ENCODE assay signal across 14 mouse cellular contexts in the genomic region with DNA sequence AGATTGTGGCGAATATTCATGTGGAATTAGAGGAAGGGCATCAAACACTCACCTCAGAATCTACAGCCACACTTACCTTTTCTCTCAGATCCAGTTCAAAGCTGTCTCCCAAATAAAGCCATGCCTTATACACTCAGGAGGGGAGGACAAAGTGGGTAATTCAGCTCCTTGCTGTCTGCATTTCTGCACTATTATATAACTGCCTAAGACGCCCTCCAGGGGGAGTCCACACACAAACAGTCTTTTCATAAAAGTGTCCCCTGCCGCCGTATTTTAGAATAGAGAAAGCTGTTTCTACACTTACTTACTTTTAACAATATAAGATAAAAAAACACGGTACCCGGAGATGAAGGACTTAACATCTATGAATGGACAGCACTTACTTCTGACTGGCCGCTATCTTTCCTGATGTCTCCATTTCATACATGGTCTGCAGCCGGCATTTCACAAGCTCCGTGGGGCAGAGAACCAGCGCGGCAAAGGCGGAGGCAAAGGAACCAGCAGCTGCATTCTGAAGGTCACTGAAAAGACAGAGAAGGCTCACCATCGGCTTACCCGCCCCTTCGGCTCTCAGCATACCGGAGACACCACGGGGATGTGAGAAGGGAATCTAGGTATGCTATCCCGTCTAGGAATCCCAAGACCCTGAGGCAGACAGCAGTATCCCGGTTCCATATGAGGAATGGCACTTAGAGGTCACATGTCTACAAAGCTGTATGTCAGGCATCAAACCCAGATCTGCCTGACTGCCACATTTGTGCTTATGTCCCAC. TPM values are rescaled to one million over a fixed set of nuclear protein-coding genes. Genes with fewer than 3 reads are reported as not detected.
DNase-seq lines count a peak whose midpoint lies in the region; ATAC-seq and TF ChIP-seq lines count a peak whose summit lies in the region.
"Had no signal": no experiment of that assay in that cellular context is flagged by ENCODE, and none has a peak within 500 bp of the region (broad histone marks: within the 10 kb centered on the region; RNA-seq: fewer than 3 reads in every experiment).

No protein-coding gene starts in this region.

- no peaks in the 10 kb centered on the region for H3K9me3 ChIP-seq in heart, embryonic 15.5 days (replicated peaks)
- no peaks in the 10 kb centered on the region for H3K9me3 ChIP-seq in heart, embryonic 11.5 days (replicated peaks; ENCODE audit: control insufficient read depth, low read length)
- H3K9me3 ChIP-seq in lung, embryonic 14.5 days (ENCODE audit: low read depth, low read length): no peaks in the 10 kb centered on the region
- H3K9me3 ChIP-seq in ES-E14 (ENCODE audit: control insufficient read depth, insufficient read depth, low read depth, low read length): no peaks in the 10 kb centered on the region
- H3K9me3 ChIP-seq: embryonic facial prominence, embryonic 15.5 days; hindbrain, embryonic 13.5 days; lung, embryonic 15.5 days had no signal

- ATAC-seq in heart, embryonic 15.5 days (replicated peaks; ENCODE audit: insufficient number of reproducible peaks, insufficient read depth, low FRiP score, low read depth): 0 out of 2 replicates have a peak, but pooled peaks have one; percentile 18
- ATAC-seq in heart, embryonic 11.5 days (replicated peaks; ENCODE audit: insufficient number of reproducible peaks, low FRiP score, low TSS enrichment): no peak
- no peak for ATAC-seq in lung, embryonic 14.5 days (ENCODE audit: insufficient read depth)

- no peaks in the 10 kb centered on the region for H3K4me1 ChIP-seq in heart, embryonic 15.5 days (replicated peaks)
- no peaks in the 10 kb centered on the region for H3K4me1 ChIP-seq in heart, embryonic 11.5 days (ENCODE audit: control insufficient read depth, insufficient read depth, low read length)
- no peaks in the 10 kb centered on the region for H3K4me1 ChIP-seq in lung, embryonic 14.5 days (ENCODE audit: insufficient read depth)
- no peaks in the 10 kb centered on the region for H3K4me1 ChIP-seq in ES-E14 (ENCODE audit: control insufficient read depth in 2 of 2, insufficient read depth in 2 of 2, low read length in 2 of 2, poor library complexity in 1 of 2)
- H3K4me1 ChIP-seq: embryonic facial prominence, embryonic 15.5 days; hindbrain, embryonic 13.5 days; lung, embryonic 15.5 days had no signal

- 65% methylated on average over 19 of the region's 19 CpGs for WGBS in heart, embryonic 15.5 days
- WGBS in heart, embryonic 11.5 days (ENCODE audit: insufficient replicate concordance): 79% methylated on average over 19 of the region's 19 CpGs
- 87% methylated on average over 19 of the region's 19 CpGs for WGBS in lung, embryonic 14.5 days

- H3K4me3 ChIP-seq in heart, embryonic 15.5 days: no peak overlapping the region
- no peak overlapping the region for H3K4me3 ChIP-seq in heart, embryonic 11.5 days (ENCODE audit: low read depth, low read length)
- no peak overlapping the region for H3K4me3 ChIP-seq in lung, embryonic 14.5 days (ENCODE audit: low read depth, low read length)
- no peak overlapping the region for H3K4me3 ChIP-seq in ES-E14 (ENCODE audit: insufficient read depth in 1 of 2, low read depth in 1 of 2, low read length in 2 of 2, poor library complexity in 1 of 2, severe bottlenecking in 1 of 2)
- H3K4me3 ChIP-seq: embryonic facial prominence, embryonic 15.5 days; hindbrain, embryonic 13.5 days; lung, embryonic 15.5 days had no signal

- no peak overlapping the region for H3K27ac ChIP-seq in heart, embryonic 15.5 days
- H3K27ac ChIP-seq in heart, embryonic 11.5 days (ENCODE audit: low read depth, low read length): no peak overlapping the region
- no peak overlapping the region for H3K27ac ChIP-seq in lung, embryonic 14.5 days (ENCODE audit: low read depth)
- H3K27ac ChIP-seq in ES-E14 (ENCODE audit: insufficient read depth, low read depth, low read length, poor library complexity, severe bottlenecking): no peak overlapping the region
- H3K27ac ChIP-seq: embryonic facial prominence, embryonic 15.5 days; hindbrain, embryonic 13.5 days; lung, embryonic 15.5 days had no signal

- H3K27me3 ChIP-seq in heart, embryonic 15.5 days: no peaks in the 10 kb centered on the region
- H3K27me3 ChIP-seq in heart, embryonic 11.5 days (ENCODE audit: control insufficient read depth, insufficient read depth, low read length): no peaks in the 10 kb centered on the region
- no peaks in the 10 kb centered on the region for H3K27me3 ChIP-seq in lung, embryonic 14.5 days (ENCODE audit: insufficient read depth, low read length)
- H3K27me3 ChIP-seq: embryonic facial prominence, embryonic 15.5 days; hindbrain, embryonic 13.5 days; lung, embryonic 15.5 days had no signal

- in situ Hi-C loops in ES-E14 (cut with MboI; ENCODE audit: low sequenced_read_pairs in 2 of 2, unreplicated experiment in 2 of 2): no loop called here

- peaks cover 32% of the 10 kb centered on the region for H3K36me3 ChIP-seq in heart, embryonic 15.5 days
- H3K36me3 ChIP-seq in heart, embryonic 11.5 days (ENCODE audit: control insufficient read depth, insufficient read depth, low read length): peaks cover 11% of the 10 kb centered on the region; the same call in 1 of the 2 replicates
- H3K36me3 ChIP-seq in lung, embryonic 14.5 days (ENCODE audit: insufficient read depth): peaks cover 38% of the 10 kb centered on the region
- H3K36me3 ChIP-seq in ES-E14 (ENCODE audit: control insufficient read depth, insufficient read depth, low read length, poor library complexity, severe bottlenecking): peaks cover 28% of the 10 kb centered on the region; the same call in 1 of the 2 replicates

- H3K9ac ChIP-seq in heart, embryonic 15.5 days: no peak overlapping the region
- no peak overlapping the region for H3K9ac ChIP-seq in heart, embryonic 11.5 days (ENCODE audit: low read depth, low read length)
- H3K9ac ChIP-seq in lung, embryonic 14.5 days: no peak overlapping the region
- H3K9ac ChIP-seq in ES-E14 (ENCODE audit: insufficient read depth, low read depth, low read length, poor library complexity, severe bottlenecking): 0 out of 2 replicates have a peak overlapping the region, but pooled peaks have one; percentile 25
- H3K9ac ChIP-seq: embryonic facial prominence, embryonic 15.5 days; hindbrain, embryonic 13.5 days; lung, embryonic 15.5 days had no signal

- TF ChIP-seq CTCF in lung, embryonic 14.5 days (IDR thresholded peaks at IDR 0.05; ENCODE audit: low read depth): peak; percentile 29; the same call in 1 of the 2 replicates

- DNase-seq in lung, embryonic 14.5 days: peak; percentile 17
- no peak for DNase-seq in lung, postnatal 4 days
- DNase-seq in ES-E14 (ENCODE audit: low read depth, low spot score): no peak
- peak; percentile 8 for DNase-seq in induced T-regulatory cell, adult 2 months (ENCODE audit: low read depth)
- no peak for DNase-seq in Muller cell, postnatal 12 days (ENCODE audit: inconsistent ontology term)
- DNase-seq: adrenal gland, adult 2 months; cerebellum, adult 9-11 months; gastrocnemius, postnatal 36 days; kidney, postnatal 10 days had no signal

- no peak overlapping the region for H3K4me2 ChIP-seq in heart, embryonic 15.5 days
- H3K4me2 ChIP-seq in heart, embryonic 11.5 days: no peak overlapping the region
- H3K4me2 ChIP-seq in lung, embryonic 14.5 days: no peak overlapping the region
- H3K4me2 ChIP-seq: embryonic facial prominence, embryonic 15.5 days; hindbrain, embryonic 13.5 days; lung, embryonic 15.5 days had no signal

TF ChIP-seq in ES-E14, 5 proteins besides CTCF, POLR2A, EP300 and RAD21:
- TF ChIP-seq HCFC1 (IDR thresholded peaks at IDR 0.05; ENCODE audit: borderline replicate concordance, insufficient read depth, low read length) (no peak), ZNF384 (IDR thresholded peaks at IDR 0.05; ENCODE audit: low read depth, low read length) (no peak), CHD2 (IDR thresholded peaks at IDR 0.05; ENCODE audit: low read depth, low read length) (no peak), MAFK (IDR thresholded peaks at IDR 0.05; ENCODE audit: insufficient read depth, low read depth, low read length) (no peak), ZC3H11A (IDR thresholded peaks at IDR 0.05; ENCODE audit: borderline replicate concordance, low read depth, low read length) (no peak)

RNA-seq across cellular contexts. Expression of gene Slc25a15, which starts 15.4 kb away (rescaled TPM):
- polyA plus RNA-seq in heart, embryonic 15.5 days (2015; fragmentation: Nextera tagmentation; extraction: Ambion mirVana): 9.9 and 11.6 TPM in 2 replicates
- 11.1 and 14.9 TPM in 2 replicates for polyA plus RNA-seq in heart, embryonic 11.5 days (2014; fragmentation: Nextera tagmentation; extraction: Ambion mirVana)
- polyA plus RNA-seq in lung, embryonic 14.5 days (2014; fragmentation: Nextera tagmentation; extraction: Ambion mirVana): 21.2 and 23.9 TPM in 2 replicates
- 18.0 and 22.1 TPM in 2 replicates for total RNA-seq in ES-E14 (2012; rRNA removed)

RNA-seq across cellular contexts. Expression of gene Mrps31, which starts 28.2 kb away (rescaled TPM):
- polyA plus RNA-seq in heart, embryonic 15.5 days (2015; fragmentation: Nextera tagmentation; extraction: Ambion mirVana): 45.2 and 54.8 TPM in 2 replicates
- 46.9 and 47.4 TPM in 2 replicates for polyA plus RNA-seq in heart, embryonic 11.5 days (2014; fragmentation: Nextera tagmentation; extraction: Ambion mirVana)
- 36.8 and 36.9 TPM in 2 replicates for polyA plus RNA-seq in lung, embryonic 14.5 days (2014; fragmentation: Nextera tagmentation; extraction: Ambion mirVana)
- 37.6 and 54.7 TPM in 2 replicates for total RNA-seq in ES-E14 (2012; rRNA removed)

Comparison
In these comparisons a context has a peak if more than half of its experiments do, and no peak if none do; other contexts are left out.
1. DNase-seq: peak in lung, embryonic 14.5 days (single experiment) and induced T-regulatory cell, adult 2 months (single experiment); none in lung, postnatal 4 days (0 of 2), ES-E14 (single experiment) and Muller cell, postnatal 12 days (single experiment).